Mouse (Mus musculus) kidney, postnatal 4 days (tissue): ENCODE measurements at regions not wholly inside any gene's neighbourhood (a gene's known extent, or its start where the extent isn't known, plus 50 kb on each side); places are given as distances from the start of the nearest gene placed in this dataset.
A peak's percentile ranks its signal among the peaks of the same experiment; 100 is the strongest.

Source experiments
- DNase-seq, 2 experiments: peaks; one replicate each; pipeline ENCODE4 v3.0.0; 2021; ENCODE audit warnings: mixed read lengths in 2 of 2

DNA sequence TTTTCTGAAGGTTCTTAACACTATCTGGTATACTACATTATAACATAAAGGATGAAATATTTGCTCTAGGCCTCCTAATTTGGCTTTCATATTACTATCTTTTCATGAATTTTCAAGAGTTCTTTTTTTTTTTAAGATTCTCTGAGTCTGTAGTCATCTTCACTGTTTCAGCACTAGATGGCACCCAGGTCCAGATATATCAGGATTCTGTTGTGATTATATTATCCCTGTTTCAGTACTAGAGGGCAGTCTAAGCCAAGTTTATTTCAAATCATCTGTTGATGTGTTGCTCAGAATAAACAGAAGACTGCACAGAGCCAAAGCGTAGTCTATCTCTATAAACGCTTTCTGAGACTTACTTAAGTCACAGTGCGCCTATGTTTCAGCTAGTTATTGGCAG lies 1760.2 kb upstream of the Acvr2a start:
- DNase-seq, result no peak

DNA sequence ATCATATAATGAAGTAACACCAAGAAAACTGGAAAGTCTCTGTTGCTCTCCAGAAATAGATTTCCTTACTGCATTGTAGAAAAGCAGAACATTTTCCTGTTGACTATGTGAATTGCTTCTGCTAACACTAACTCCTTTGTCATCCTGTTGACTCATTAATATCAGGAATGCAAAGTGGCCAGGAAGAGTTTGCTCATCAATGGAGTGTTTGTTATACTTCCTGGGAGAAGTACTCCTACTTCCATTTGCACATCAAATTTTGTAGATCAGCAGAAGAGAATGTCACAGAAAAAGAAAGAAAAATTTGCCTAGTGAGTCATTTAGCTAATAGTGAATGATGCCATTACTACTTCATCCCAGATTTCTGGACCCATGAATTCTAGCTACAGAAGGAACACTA lies 1739.7 kb upstream of the Acvr2a start:
- DNase-seq, result no peak

DNA sequence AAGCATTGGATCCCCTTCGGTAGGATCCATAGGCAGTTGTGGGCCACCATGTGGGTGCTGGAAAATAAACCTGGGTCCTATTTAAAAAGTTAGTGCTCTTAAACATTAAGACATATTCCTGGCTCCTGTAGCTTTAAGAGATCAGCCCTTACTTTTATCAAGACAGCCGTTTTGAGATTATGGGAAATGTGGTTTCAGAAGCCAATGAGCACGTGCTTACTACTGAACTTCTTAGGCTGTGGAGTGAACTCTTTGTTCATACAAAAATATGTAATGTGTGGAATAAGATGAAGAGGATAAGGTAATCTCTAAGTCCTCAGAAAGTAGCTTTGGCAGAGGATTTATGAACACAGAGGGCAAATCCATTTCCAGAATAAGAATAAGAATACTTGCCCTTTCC lies 1738.7 kb upstream of the Acvr2a start:
- no peak for DNase-seq

DNA sequence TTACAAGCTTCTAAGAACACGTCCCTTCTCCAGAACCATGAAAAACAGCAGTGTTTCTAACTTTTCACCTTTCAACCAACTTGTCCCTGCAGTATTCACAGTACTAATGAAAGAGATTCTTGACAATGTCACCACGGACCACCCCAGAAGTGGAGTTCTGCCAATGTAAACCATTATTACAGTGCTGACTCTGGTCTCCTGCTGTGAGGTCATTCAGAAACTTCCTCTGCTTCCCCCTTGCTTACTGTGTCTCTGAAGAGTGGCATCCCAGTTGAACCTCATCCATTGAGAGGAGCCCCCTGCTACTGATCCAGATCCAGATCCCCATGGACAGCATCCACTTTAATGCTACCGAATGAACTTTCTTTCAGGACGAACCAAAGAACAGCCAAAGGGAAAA lies 1725.3 kb upstream of the Acvr2a start:
- peak; percentile 29 to 48 for DNase-seq

DNA sequence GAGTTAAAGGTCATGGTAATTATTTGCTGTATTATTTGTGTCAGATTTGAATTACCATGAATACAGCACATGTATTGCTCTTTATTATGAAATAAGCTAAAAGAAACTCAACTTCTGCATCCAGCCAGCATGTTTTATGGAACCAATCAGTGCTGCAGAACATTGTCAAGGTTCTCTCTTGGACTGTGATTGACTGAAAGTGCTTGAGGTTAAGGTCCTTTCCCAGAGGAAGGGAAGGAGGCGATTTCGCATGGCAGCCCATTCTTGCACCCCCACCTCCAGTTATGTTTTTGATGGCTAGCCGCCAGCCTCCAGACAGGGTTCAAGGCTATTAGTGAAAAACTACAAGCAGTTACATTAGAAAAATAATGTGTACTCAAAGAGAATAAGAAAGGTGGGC lies 1717.9 kb upstream of the Acvr2a start:
- DNase-seq, result peak; percentile 14 to 16

DNA sequence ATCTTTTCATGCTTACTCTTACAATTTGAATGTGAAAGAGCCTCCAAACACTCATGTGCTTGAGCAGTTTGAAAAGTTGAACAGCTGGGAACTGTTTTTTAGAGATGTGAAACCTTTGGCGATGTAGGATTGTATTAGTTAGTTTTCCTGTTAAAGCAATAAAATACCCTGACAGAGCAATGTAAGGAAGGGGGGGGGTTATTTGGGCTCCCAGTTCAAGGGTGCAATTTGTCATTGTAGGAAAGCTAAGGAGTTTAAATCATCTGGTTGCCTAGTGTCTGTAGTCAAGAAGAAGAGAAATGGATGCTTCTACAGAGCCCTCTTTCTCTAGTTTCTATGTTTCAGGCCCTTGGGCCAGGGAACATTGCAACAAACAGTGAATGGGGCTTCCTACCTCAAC lies 1674.5 kb upstream of the Acvr2a start:
- peak in 1 of 2 experiments; percentile 2 for DNase-seq

DNA sequence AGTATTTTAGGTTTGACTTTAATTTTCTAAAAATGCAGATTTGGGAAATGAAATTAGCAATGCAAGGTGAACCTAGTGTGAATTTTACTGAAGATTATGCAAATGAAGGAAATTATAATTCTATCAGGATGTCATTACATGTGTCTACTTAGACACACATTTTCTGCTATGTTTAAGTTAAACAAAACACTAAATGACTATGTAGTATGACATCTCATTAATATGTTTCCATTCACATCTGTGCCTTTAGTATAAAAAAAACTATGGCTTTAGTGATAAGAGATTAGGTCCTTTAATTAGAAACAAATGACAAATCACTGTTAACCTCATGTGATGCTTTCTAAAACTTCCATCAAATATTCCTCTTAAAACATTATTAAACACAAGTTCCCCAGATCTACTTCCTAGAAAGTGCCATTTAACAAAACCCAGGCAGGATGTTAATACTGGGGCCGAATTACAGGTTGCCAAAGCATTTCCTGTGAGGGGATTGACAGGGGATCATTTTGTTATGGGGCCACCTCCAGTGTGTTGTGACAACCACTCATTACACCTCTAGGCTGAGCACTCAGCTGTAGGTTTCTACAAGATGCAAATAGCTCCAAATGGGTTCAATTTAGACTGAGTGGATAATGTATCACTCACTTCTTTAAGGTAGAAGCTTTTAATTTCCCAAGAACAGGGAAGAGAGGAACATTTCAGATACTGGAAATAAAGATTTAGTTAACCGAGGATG lies 1629.7 kb upstream of the Acvr2a start:
- DNase-seq, result no peak
